Mouse (Mus musculus): ENCODE measurements around the gene Ifna16. TPM values are rescaled to one million over a fixed set of nuclear protein-coding genes. Genes with fewer than 3 reads are reported as not detected.

Gene Ifna16
- polyA plus RNA-seq (2015; fragmentation: Nextera tagmentation; extraction: Ambion mirVana): not detected in 2 replicates

DNA sequence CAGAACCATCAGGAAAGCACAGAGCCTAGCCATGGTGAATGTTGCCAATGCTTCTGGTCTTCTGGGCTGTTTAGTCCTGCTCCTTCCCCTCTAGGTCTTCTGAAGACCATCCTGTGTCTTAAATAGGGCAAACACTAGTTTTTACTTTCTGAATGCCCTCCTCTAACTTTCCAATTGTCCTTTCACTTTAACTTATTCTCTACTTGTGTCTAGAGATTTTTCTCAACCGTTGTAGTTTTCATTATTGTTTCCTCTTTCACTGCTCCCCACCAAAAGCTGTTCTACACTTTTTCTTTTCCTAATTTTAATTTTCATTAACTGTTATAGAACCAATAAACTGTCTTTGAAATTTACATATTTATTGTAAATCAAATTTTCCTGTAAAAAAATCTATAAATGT, at the start of gene Ifna16:
Ifna16 (minus strand) TSS at position 101 of the 400 bp plus-strand sequence.
- ATAC-seq: no peak

DNA sequence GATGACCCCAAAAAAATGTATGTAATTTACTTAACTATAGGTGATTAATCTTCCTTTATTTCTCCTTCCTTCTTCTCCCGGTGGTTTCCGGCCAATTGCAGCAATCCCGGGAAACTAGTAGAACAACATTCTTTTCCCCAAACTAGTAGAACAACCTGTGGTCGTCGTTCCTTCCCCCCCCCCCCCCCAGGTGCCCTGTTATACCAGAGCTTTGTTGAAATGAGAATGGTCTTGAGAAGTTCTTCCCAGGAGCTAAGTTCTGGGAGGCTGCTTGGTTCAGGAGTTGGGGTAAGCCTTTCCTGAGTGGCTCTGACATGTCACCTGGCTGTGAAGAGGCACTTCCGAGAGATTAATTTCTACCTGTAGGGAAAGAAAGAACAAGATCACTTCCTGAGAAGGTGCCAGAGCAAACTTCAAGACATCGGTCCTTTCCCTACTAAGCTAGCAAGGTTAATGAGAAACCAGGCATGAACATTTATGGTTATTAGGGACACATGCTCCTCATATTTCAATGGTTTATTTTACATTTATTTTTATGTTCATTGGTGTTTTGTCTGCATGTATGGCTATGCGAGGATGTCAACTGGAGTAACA, 46.9 kb upstream of the Ifna16 start:
- Histone ChIP-seq H3K36me3 (ENCODE audit: control insufficient read depth, insufficient read depth) (peaks cover 2% of the 10 kb centered on the region), H3K9me3 (ENCODE audit: control insufficient read depth, low read length) (no peaks in the 10 kb centered on the region), H3K9ac (replicated peaks; ENCODE audit: low read depth, low read length) (no peak overlapping the region), H3K27me3 (replicated peaks; ENCODE audit: control insufficient read depth, insufficient read depth, low read length) (no peaks in the 10 kb centered on the region), H3K4me3 (replicated peaks; ENCODE audit: low read length) (no peak overlapping the region), H3K4me1 (replicated peaks; ENCODE audit: control insufficient read depth, insufficient read depth, low read length) (peaks cover 20% of the 10 kb centered on the region), H3K27ac (ENCODE audit: low read length) (no peak overlapping the region), H3K4me2 (ENCODE audit: low read length) (no peak overlapping the region)
- no peak for ATAC-seq
- 70% methylated on average over 8 of the region's 8 CpGs for WGBS

More for the DNA sequence above, at the start of gene Ifna16:
- Histone ChIP-seq H3K4me1 (replicated peaks; ENCODE audit: control insufficient read depth, insufficient read depth, low read length) (no peaks in the 10 kb centered on the region), H3K9me3 (ENCODE audit: control insufficient read depth, low read length) (no peaks in the 10 kb centered on the region), H3K27ac (ENCODE audit: low read length) (no peak within 1 kb of the TSS), H3K36me3 (ENCODE audit: control insufficient read depth, insufficient read depth) (no peaks in the 10 kb centered on the region), H3K27me3 (replicated peaks; ENCODE audit: control insufficient read depth, insufficient read depth, low read length) (no peaks in the 10 kb centered on the region), H3K4me3 (replicated peaks; ENCODE audit: low read length) (no peak within 1 kb of the TSS), H3K4me2 (ENCODE audit: low read length) (no peak within 1 kb of the TSS), H3K9ac (replicated peaks; ENCODE audit: low read depth, low read length) (no peak within 1 kb of the TSS)
- WGBS: 86% methylated on average over 1 of the region's 1 CpGs

DNA sequence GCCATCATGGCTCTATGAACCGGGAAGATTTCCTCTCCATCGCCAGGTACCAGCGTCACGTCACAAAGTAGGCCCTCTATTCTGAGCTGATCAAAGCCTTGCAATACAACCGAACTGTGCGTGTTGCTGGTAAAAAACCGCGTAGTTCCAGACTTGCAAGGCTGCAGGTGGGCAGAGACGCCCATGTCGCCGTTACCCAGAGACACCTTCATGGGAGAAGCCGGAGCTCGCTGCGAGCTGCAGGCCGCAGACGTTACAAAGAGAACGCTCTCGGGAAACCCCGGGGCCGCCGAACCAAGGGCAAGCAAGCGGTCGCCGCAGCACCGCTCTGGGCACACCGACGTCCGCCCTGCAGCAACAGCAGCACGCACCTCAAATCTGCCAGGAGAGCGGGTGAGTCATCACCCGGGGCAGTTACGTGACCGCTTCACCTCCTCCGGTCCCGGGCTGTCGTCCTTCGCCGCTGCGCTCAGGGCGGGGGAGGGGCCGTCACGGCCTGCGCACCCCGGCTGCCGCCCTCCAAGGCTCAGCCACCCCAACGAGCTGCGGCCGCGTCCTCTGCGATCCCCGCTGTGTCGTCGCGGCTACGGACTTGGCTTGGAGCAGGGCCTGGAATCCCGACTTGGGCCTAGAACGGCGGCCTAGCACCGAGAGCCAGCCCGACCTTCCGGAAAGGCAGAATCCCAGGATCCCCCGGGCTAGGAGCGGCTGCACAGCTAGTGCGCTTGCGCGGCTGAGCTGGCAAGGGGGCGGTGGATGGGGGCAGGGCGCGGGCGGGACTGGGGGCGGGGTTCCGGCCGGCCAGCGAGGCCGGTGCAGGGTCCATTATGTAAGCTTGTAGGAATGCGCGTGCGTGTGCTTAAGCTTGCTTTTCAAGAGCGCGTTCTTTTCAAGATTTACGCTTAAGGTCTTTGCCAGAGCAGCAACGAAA, 45.3 kb upstream of the Ifna16 start, which contains the start of the genes Gm26566 and Klhl9:
Gm26566 (plus strand) TSS at position 15 of the 931 bp plus-strand sequence.
Klhl9 (minus strand) TSS at position 675 of the 931 bp plus-strand sequence.
- Histone ChIP-seq H3K9ac (replicated peaks; ENCODE audit: low read depth, low read length) (peak within 1 kb of the TSS; percentile 98), H3K4me3 (replicated peaks; ENCODE audit: low read length) (peak within 1 kb of the TSS; percentile 83), H3K9me3 (ENCODE audit: control insufficient read depth, low read length) (no peaks in the 10 kb centered on the region), H3K4me1 (replicated peaks; ENCODE audit: control insufficient read depth, insufficient read depth, low read length) (peaks cover 26% of the 10 kb centered on the region), H3K27ac (ENCODE audit: low read length) (peak within 1 kb of the TSS; percentile 96), H3K4me2 (ENCODE audit: low read length) (peak within 1 kb of the TSS; percentile 97), H3K27me3 (replicated peaks; ENCODE audit: control insufficient read depth, insufficient read depth, low read length) (no peaks in the 10 kb centered on the region), H3K36me3 (ENCODE audit: control insufficient read depth, insufficient read depth) (peaks cover 2% of the 10 kb centered on the region)
- peak; percentile 95 for ATAC-seq
- under 1% methylated on average over 80 of the region's 82 CpGs for WGBS

DNA sequence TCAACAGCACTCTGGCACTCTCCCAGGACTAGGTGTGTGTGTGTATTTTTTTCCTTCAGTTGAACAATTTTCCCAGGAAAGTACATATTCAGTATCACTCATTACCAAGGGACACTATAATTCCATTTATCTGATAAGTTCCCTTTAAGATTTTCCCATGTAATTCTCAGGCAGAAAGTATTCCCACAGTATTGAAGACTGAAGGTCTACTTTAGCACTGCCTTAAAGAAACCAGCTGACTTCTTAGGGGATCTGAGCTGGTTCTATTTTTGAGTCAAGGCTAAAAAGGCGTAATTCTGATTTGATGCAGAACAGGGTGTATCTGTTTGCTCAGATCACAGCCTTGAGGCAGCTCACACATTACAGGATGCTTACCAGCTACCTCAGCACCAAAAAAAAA, 42.0 kb upstream of the Ifna16 start:
- H3K9ac ChIP-seq (replicated peaks; ENCODE audit: low read depth, low read length): no peak overlapping the region
- peak overlapping the region; percentile 55 for H3K4me2 ChIP-seq (ENCODE audit: low read length)
- 56% methylated on average over 1 of the region's 1 CpGs for WGBS
- H3K27me3 ChIP-seq (replicated peaks; ENCODE audit: control insufficient read depth, insufficient read depth, low read length): no peaks in the 10 kb centered on the region
- H3K4me1 ChIP-seq (replicated peaks; ENCODE audit: control insufficient read depth, insufficient read depth, low read length): peaks cover 28% of the 10 kb centered on the region
- peaks cover 17% of the 10 kb centered on the region for H3K36me3 ChIP-seq (ENCODE audit: control insufficient read depth, insufficient read depth)
- no peak for ATAC-seq
- H3K4me3 ChIP-seq (replicated peaks; ENCODE audit: low read length): peak overlapping the region; percentile 29
- no peak overlapping the region for H3K27ac ChIP-seq (ENCODE audit: low read length)
- no peaks in the 10 kb centered on the region for H3K9me3 ChIP-seq (ENCODE audit: control insufficient read depth, low read length)

DNA sequence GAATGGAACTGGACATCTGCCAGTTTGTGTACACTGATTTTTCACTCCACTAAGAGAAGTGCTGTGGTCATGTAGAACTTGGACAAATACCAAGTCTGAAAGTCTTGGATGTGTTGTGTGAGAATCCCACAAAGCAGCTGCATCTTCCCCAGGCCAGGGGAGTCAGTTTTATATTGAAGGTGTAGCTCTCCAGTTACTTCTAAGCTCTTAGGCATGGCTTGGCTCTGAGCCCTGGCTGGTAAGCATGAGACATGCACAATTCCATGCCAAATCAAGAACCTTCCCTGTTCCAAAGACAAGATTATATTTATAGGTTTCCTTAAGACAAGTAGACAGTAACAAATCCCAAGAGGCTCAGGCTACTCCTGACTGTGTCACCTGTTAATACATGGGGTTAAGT, 38.3 kb upstream of the Ifna16 start:
- Histone ChIP-seq H3K4me1 (replicated peaks; ENCODE audit: control insufficient read depth, insufficient read depth, low read length) (peaks cover 15% of the 10 kb centered on the region), H3K9me3 (ENCODE audit: control insufficient read depth, low read length) (no peaks in the 10 kb centered on the region)
- ATAC-seq: no peak

DNA sequence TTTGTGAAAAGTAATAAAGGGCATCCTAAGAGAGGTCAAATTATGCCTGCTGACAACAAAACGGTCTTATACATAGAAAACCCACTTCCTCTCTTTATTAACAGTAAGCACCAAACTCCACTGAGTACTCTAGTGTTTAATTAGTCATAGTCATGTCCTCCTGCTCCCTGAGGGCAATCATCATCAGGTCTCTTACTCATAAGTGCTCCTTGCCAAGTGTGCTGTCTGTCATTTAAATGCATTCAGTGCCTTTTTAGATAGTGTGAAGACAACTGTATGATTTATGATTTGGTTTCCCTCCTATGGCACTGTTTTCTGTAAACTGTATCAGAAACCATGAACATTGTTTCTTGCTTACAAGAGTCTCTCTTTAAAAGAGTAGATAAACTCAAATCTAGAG, 37.6 kb upstream of the Ifna16 start:
- WGBS: 86% methylated on average over 1 of the region's 1 CpGs
- Histone ChIP-seq H3K4me2 (ENCODE audit: low read length) (no peak overlapping the region), H3K4me1 (replicated peaks; ENCODE audit: control insufficient read depth, insufficient read depth, low read length) (peaks cover 12% of the 10 kb centered on the region), H3K9ac (replicated peaks; ENCODE audit: low read depth, low read length) (no peak overlapping the region), H3K9me3 (ENCODE audit: control insufficient read depth, low read length) (no peaks in the 10 kb centered on the region), H3K27ac (ENCODE audit: low read length) (no peak overlapping the region), H3K4me3 (replicated peaks; ENCODE audit: low read length) (no peak overlapping the region), H3K27me3 (replicated peaks; ENCODE audit: control insufficient read depth, insufficient read depth, low read length) (no peaks in the 10 kb centered on the region), H3K36me3 (ENCODE audit: control insufficient read depth, insufficient read depth) (peaks cover 15% of the 10 kb centered on the region)
- no peak for ATAC-seq

More for the DNA sequence above, 38.3 kb upstream of the Ifna16 start:
- Histone ChIP-seq H3K4me2 (ENCODE audit: low read length) (no peak overlapping the region), H3K27me3 (replicated peaks; ENCODE audit: control insufficient read depth, insufficient read depth, low read length) (no peaks in the 10 kb centered on the region), H3K27ac (ENCODE audit: low read length) (no peak overlapping the region), H3K4me3 (replicated peaks; ENCODE audit: low read length) (no peak overlapping the region), H3K36me3 (ENCODE audit: control insufficient read depth, insufficient read depth) (peaks cover 15% of the 10 kb centered on the region), H3K9ac (replicated peaks; ENCODE audit: low read depth, low read length) (no peak overlapping the region)

DNA sequence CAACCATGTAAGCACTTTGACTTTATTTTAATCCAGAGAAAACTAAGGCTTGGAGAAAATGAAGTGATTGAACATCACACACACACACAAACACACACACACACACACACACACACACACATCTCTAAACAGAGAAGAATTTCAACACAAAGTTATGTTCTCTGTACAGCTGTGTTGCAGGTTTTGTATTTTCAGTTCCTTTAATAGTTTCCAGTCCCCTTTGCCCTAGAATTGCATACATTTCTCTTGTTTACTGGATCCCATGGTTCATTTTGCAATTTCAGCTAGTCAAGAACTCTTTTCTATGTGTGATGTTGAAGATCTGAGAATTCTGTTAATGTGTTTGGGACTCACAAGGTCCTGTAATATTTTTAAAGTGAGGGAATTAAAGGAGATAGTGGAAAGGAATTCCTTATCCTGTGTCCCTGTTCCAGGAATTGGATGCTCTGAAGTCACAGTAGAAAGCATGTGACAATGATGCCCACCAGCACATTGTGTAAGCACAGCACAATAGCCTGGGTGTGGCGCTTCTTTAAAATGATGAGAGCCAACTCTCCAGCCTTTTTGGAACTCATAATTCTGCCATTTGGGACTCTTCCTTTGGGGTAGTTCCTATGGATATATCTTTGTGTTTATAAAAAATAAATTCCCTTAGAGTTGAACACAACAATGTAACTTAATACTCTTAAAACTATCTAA, 30.6 kb upstream of the Ifna16 start:
- ATAC-seq: no peak
- no peaks in the 10 kb centered on the region for H3K9me3 ChIP-seq (ENCODE audit: control insufficient read depth, low read length)
- H3K27ac ChIP-seq (ENCODE audit: low read length): no peak overlapping the region
- 88% methylated on average over 1 of the region's 1 CpGs for whole genome bisulfite sequencing
- H3K4me2 ChIP-seq (ENCODE audit: low read length): no peak overlapping the region
- H3K36me3 ChIP-seq (ENCODE audit: control insufficient read depth, insufficient read depth): no peaks in the 10 kb centered on the region
- H3K4me3 ChIP-seq (replicated peaks; ENCODE audit: low read length): no peak overlapping the region
- H3K9ac ChIP-seq (replicated peaks; ENCODE audit: low read depth, low read length): no peak overlapping the region
- H3K27me3 ChIP-seq (replicated peaks; ENCODE audit: control insufficient read depth, insufficient read depth, low read length): no peaks in the 10 kb centered on the region
- H3K4me1 ChIP-seq (replicated peaks; ENCODE audit: control insufficient read depth, insufficient read depth, low read length): no peaks in the 10 kb centered on the region

DNA sequence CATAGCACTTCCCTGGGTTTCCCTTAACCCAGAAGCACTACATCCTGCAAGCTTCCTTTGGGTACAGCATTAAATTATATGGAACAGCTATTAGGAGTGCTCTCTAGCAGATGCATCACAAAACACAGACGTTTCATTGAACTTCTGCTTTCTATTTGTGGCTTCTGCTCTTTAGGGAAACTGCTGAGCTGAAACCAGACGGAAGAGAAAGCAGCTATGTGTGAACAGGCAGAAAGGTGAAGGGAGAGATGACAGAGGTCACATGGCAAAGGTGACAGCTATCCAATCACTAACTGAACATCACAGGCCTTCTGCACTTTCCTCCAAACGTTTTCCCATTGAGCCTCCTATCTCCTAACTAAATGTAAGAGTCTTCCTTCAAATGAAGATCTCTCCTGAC, 29.2 kb upstream of the Ifna16 start:
- ATAC-seq: no peak
- no peak overlapping the region for H3K27ac ChIP-seq (ENCODE audit: low read length)
- H3K4me2 ChIP-seq (ENCODE audit: low read length): no peak overlapping the region
- H3K9me3 ChIP-seq (ENCODE audit: control insufficient read depth, low read length): no peaks in the 10 kb centered on the region
- H3K27me3 ChIP-seq (replicated peaks; ENCODE audit: control insufficient read depth, insufficient read depth, low read length): no peaks in the 10 kb centered on the region
- H3K4me3 ChIP-seq (replicated peaks; ENCODE audit: low read length): no peak overlapping the region
- no peak overlapping the region for H3K9ac ChIP-seq (replicated peaks; ENCODE audit: low read depth, low read length)
- no peaks in the 10 kb centered on the region for H3K4me1 ChIP-seq (replicated peaks; ENCODE audit: control insufficient read depth, insufficient read depth, low read length)
- 50% methylated on average over 3 of the region's 3 CpGs for WGBS
- H3K36me3 ChIP-seq (ENCODE audit: control insufficient read depth, insufficient read depth): no peaks in the 10 kb centered on the region

DNA sequence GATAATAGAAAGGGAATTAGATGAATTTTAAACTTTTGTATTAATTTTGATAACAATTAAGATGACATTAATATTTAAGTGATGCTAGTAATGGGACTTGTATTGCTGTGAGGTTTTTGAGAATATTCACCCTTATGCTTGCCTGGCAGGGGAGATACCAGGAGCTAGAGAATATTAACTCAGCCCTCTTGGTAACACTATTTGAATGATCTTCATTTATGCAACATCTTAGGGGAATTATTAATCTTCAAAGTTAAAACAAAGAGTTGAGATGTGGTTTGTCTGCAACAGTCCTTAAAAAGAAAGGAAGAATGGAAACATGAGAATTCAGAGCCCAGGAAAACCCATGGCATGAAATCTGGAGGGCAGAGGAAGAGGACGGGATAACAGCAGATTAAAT, 22.6 kb upstream of the Ifna16 start:
- WGBS: 95% methylated on average over 1 of the region's 1 CpGs
- H3K4me3 ChIP-seq (replicated peaks; ENCODE audit: low read length): no peak overlapping the region
- no peak for ATAC-seq
- no peaks in the 10 kb centered on the region for H3K9me3 ChIP-seq (ENCODE audit: control insufficient read depth, low read length)
- no peak overlapping the region for H3K9ac ChIP-seq (replicated peaks; ENCODE audit: low read depth, low read length)
- no peak overlapping the region for H3K27ac ChIP-seq (ENCODE audit: low read length)
- no peaks in the 10 kb centered on the region for H3K36me3 ChIP-seq (ENCODE audit: control insufficient read depth, insufficient read depth)
- H3K27me3 ChIP-seq (replicated peaks; ENCODE audit: control insufficient read depth, insufficient read depth, low read length): no peaks in the 10 kb centered on the region
- H3K4me1 ChIP-seq (replicated peaks; ENCODE audit: control insufficient read depth, insufficient read depth, low read length): no peaks in the 10 kb centered on the region
- H3K4me2 ChIP-seq (ENCODE audit: low read length): no peak overlapping the region

Data from forebrain, embryonic 16.5 days (tissue).